Mouse (Mus musculus): Measurements from ENCODE around the gene B3galnt1. TPM values are rescaled to one million over a fixed set of nuclear protein-coding genes. Genes with fewer than 3 reads are reported as not detected.

B3galnt1 gene
- 47.9 and 52.4 TPM in 2 replicates for polyA plus RNA-seq (2014; fragmentation: Nextera tagmentation; extraction: Ambion mirVana)

DNA sequence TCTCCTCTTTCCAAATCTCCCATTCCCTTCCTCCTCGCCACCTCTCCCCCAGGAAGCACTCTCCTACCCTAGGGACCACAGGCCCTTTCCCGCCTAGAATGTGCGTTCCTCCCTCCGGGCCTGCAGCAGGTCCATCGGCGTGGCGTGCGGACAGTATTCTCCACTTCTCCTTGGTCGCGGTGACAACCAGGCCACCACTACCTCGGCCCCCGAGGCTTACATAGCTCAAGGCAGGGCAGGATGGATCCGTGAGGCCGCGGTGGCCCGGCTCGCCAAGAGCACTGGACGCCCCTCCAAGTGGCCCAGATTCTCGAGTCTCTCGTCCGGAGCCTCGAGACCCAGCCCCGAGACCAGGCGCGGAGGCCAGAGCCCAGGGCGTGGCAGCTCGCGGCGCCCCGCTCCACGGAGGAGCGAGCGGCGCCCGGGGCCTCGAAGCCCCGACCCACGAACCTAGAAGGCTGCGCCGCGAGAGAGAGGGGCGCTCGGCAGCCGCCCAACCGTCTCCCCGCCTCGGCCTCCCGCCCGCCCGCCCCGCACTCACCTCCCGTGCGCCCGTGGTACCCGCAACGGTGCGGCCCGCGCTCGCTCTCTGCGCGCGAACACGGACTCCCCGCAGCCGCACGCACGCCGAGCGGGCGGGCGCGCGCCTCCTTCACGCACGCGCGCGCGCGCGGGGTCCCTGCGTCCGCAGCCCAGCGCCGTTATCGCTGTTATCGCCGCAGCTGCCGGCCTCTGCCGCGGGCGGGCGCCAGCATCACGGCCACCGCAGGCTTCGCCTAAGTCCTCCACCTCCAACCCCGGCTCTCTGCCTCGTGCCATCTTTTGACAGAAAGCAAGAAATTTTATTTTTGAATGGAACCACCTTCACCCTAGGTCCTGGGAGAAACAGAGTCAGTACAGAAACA is at the start of gene B3galnt1:
B3galnt1 (minus strand) TSS at position 700 of the 905 bp plus-strand sequence.
- peak; percentile 86 for ATAC-seq (ENCODE audit: low read depth)
- peak within 1 kb of the TSS; percentile 87 for H3K9ac ChIP-seq (ENCODE audit: low read depth, low read length)
- H3K9me3 ChIP-seq (ENCODE audit: control insufficient read depth, low read length): no peaks in the 10 kb centered on the region
- peak; percentile 80 for DNase-seq (ENCODE audit: low spot score)
- peak within 1 kb of the TSS; percentile 80 for H3K4me2 ChIP-seq (ENCODE audit: low read depth, low read length)
- H3K4me1 ChIP-seq (ENCODE audit: control insufficient read depth, insufficient read depth, low read length): peaks cover 11% of the 10 kb centered on the region
- no peaks in the 10 kb centered on the region for H3K36me3 ChIP-seq (ENCODE audit: control insufficient read depth, insufficient read depth, low read length)
- peak within 1 kb of the TSS; percentile 41 for H3K27ac ChIP-seq (replicated peaks; ENCODE audit: low read depth, low read length)
- under 1% methylated on average over 29 of the region's 99 CpGs for WGBS
- H3K4me3 ChIP-seq (ENCODE audit: low read depth, low read length): peak within 1 kb of the TSS; percentile 73
- H3K27me3 ChIP-seq (replicated peaks; ENCODE audit: control insufficient read depth, insufficient read depth, low read length): no peaks in the 10 kb centered on the region

DNA sequence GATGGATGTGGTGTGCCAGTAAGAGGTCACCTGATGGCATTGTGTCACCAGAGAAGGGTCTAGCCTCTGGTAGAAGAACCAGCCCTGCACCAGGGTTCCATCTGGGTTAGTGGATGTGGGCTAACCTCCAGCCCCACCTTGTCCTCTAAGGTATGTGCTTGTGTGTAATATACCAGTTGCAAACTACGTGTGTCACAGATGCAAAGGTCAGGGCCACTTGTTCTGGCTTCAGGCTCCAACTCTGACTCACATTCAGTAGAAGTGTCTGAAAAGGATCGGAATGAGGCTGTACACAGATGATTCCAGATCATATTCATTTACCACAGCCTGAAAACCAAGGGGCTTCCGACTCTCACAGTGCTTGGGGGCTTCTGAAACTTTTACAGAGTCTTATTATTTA is 35.8 kb upstream of the B3galnt1 start:
- H3K36me3 ChIP-seq (ENCODE audit: control insufficient read depth, insufficient read depth, low read length): no peaks in the 10 kb centered on the region

DNA sequence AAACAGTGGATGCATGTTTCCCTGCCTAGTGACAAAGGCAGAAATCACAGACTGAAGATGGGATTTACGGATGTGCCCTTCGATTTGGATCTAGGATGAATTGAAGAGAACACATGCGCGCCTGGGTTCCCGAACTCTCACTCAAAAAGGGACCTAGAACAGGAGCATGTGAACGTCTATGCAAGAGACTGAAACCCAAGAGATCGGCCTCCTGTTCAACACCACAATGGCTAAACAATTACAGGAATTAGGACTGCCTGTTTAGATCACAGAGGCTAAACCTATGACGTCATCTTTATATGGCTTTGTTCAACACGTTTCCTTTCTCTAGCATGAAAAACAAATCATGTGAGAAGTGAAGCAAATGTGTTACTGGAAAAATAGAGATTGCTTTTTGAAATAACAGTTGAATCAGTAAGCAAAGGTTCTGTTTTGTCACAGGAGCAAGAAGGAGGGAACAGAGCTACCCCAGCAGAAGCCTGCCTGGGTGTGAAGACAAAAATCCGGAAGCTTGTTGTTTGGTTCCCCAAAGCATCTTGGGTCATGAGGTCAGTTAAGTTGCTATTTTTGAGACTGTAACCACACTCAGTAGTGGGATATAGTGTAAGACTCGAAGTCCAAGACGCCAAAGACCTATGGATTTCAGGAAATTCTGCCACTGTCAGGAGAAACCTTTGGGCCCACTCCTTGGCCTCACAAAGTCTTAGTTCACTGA is 35.1 kb upstream of the B3galnt1 start:
- no peak overlapping the region for H3K9ac ChIP-seq (ENCODE audit: low read depth, low read length)
- ATAC-seq (ENCODE audit: low read depth) (no peak), DNase-seq (ENCODE audit: low spot score) (peak; percentile 9)
- H3K27me3 ChIP-seq (replicated peaks; ENCODE audit: control insufficient read depth, insufficient read depth, low read length): no peaks in the 10 kb centered on the region
- H3K27ac ChIP-seq (replicated peaks; ENCODE audit: low read depth, low read length): no peak overlapping the region
- no peaks in the 10 kb centered on the region for H3K9me3 ChIP-seq (ENCODE audit: control insufficient read depth, low read length)
- H3K36me3 ChIP-seq (ENCODE audit: control insufficient read depth, insufficient read depth, low read length): no peaks in the 10 kb centered on the region
- whole genome bisulfite sequencing: 75% methylated on average over 12 of the region's 12 CpGs
- no peak overlapping the region for H3K4me3 ChIP-seq (ENCODE audit: low read depth, low read length)
- H3K4me1 ChIP-seq (ENCODE audit: control insufficient read depth, insufficient read depth, low read length): no peaks in the 10 kb centered on the region
- no peak overlapping the region for H3K4me2 ChIP-seq (ENCODE audit: low read depth, low read length)

More for the DNA sequence above, 35.8 kb upstream of the B3galnt1 start:
- no peak for DNase-seq (ENCODE audit: low spot score)
- Histone ChIP-seq H3K4me1 (ENCODE audit: control insufficient read depth, insufficient read depth, low read length) (no peaks in the 10 kb centered on the region), H3K4me2 (ENCODE audit: low read depth, low read length) (no peak overlapping the region), H3K9me3 (ENCODE audit: control insufficient read depth, low read length) (no peaks in the 10 kb centered on the region), H3K27ac (replicated peaks; ENCODE audit: low read depth, low read length) (no peak overlapping the region), H3K27me3 (replicated peaks; ENCODE audit: control insufficient read depth, insufficient read depth, low read length) (no peaks in the 10 kb centered on the region), H3K4me3 (ENCODE audit: low read depth, low read length) (no peak overlapping the region), H3K9ac (ENCODE audit: low read depth, low read length) (no peak overlapping the region)
- WGBS: 75% methylated on average over 3 of the region's 3 CpGs
- ATAC-seq (ENCODE audit: low read depth): no peak

DNA sequence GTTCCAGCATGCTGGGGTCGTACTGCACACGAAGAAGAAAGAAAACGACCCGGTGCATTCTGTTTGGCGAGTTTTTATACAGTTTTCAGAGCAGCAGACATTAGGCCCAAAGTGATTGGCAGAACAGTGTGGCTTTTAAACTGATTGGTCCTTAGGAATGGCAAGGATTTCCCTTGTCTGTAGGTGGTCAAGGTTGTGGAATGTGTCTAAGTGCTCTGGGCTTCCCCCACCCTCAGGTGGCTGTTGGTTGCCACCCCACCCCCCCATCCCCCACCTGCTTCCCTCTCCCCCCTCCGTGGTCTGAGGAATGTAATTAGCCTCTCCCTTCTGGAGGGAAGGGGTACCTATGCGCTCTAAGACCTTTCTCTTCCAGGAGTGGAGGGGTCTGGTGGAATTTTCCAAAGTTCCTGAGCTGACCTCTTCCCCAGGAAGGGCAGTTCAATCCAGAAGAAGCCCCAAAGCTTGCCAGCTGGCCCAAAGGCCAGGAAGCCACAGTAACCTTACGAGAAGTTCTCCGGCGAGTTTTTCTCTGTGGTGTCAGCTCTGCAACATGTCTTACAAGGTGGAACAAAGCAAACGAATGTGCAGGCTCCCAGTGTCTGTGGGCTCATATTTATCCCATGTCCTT is 28.3 kb upstream of the B3galnt1 start:
- no peaks in the 10 kb centered on the region for H3K27me3 ChIP-seq (replicated peaks; ENCODE audit: control insufficient read depth, insufficient read depth, low read length)
- no peaks in the 10 kb centered on the region for H3K4me1 ChIP-seq (ENCODE audit: control insufficient read depth, insufficient read depth, low read length)
- H3K4me2 ChIP-seq (ENCODE audit: low read depth, low read length): no peak overlapping the region
- 79% methylated on average over 10 of the region's 11 CpGs for WGBS
- H3K9ac ChIP-seq (ENCODE audit: low read depth, low read length): no peak overlapping the region
- ATAC-seq (ENCODE audit: low read depth): no peak
- no peaks in the 10 kb centered on the region for H3K36me3 ChIP-seq (ENCODE audit: control insufficient read depth, insufficient read depth, low read length)
- no peak overlapping the region for H3K27ac ChIP-seq (replicated peaks; ENCODE audit: low read depth, low read length)
- no peak for DNase-seq (ENCODE audit: low spot score)
- H3K4me3 ChIP-seq (ENCODE audit: low read depth, low read length): no peak overlapping the region
- H3K9me3 ChIP-seq (ENCODE audit: control insufficient read depth, low read length): no peaks in the 10 kb centered on the region

DNA sequence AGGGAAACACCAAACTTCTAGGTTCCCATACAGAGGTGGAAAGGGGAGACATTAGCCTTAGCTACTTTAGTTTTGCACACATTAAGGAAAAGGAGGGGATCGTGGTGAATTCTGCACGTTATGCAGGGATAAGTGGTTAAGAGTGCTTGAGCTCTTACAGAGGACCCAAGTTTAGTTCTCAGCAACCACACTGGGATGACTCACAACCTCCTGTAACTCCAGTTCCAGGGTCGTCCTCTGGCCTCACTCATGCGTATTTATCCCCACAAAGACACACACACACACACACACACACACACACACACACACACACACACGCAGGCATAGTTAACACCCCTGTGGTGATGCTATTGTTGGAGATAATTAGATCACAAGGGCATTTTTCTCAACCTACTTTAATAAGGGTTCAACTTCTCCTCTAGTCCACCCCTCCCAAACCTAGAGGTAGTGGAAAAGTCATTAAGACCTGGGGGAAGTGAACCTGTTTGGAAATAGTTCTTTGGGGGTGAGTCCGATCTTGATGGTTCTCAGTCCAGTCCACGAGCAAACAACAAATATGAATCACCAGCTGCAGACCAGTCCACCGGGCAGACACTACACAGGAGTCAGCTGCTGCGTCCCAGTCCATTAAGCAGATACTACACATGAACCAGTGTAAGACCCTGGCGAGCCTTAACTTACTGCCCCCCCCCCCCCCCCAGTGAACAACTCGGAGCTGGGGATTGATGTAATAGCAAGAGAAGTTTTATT is 27.6 kb upstream of the B3galnt1 start:
- Histone ChIP-seq H3K9me3 (ENCODE audit: control insufficient read depth, low read length) (no peaks in the 10 kb centered on the region), H3K9ac (ENCODE audit: low read depth, low read length) (no peak overlapping the region), H3K4me3 (ENCODE audit: low read depth, low read length) (no peak overlapping the region), H3K36me3 (ENCODE audit: control insufficient read depth, insufficient read depth, low read length) (no peaks in the 10 kb centered on the region), H3K27ac (replicated peaks; ENCODE audit: low read depth, low read length) (no peak overlapping the region), H3K4me1 (ENCODE audit: control insufficient read depth, insufficient read depth, low read length) (no peaks in the 10 kb centered on the region), H3K4me2 (ENCODE audit: low read depth, low read length) (no peak overlapping the region), H3K27me3 (replicated peaks; ENCODE audit: control insufficient read depth, insufficient read depth, low read length) (no peaks in the 10 kb centered on the region)
- no peak for ATAC-seq (ENCODE audit: low read depth)
- WGBS: 76% methylated on average over 10 of the region's 11 CpGs
- no peak for DNase-seq (ENCODE audit: low spot score)

DNA sequence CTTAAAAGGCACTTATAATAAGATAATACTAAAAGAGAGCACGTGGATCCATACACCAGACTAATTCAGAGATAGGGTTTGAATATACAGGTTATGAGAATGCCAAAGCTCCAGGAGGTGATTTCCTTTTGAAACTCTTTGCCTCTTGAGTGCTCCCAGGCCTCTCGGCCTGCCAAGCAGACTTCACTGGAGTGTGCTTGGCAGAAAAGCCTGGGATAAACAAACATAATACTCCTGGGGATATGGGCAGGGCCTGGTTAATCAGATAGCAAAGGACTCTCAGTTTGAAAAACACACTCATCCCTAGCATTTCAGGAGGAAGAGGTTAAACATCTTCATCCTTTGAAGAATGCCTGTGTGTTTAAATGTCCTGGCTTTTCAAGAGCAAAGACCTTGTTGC is 25.4 kb upstream of the B3galnt1 start:
- Histone ChIP-seq H3K27ac (replicated peaks; ENCODE audit: low read depth, low read length) (no peak overlapping the region), H3K4me2 (ENCODE audit: low read depth, low read length) (no peak overlapping the region), H3K9ac (ENCODE audit: low read depth, low read length) (no peak overlapping the region), H3K4me3 (ENCODE audit: low read depth, low read length) (no peak overlapping the region), H3K9me3 (ENCODE audit: control insufficient read depth, low read length) (no peaks in the 10 kb centered on the region), H3K4me1 (ENCODE audit: control insufficient read depth, insufficient read depth, low read length) (no peaks in the 10 kb centered on the region), H3K27me3 (replicated peaks; ENCODE audit: control insufficient read depth, insufficient read depth, low read length) (no peaks in the 10 kb centered on the region), H3K36me3 (ENCODE audit: control insufficient read depth, insufficient read depth, low read length) (no peaks in the 10 kb centered on the region)
- DNase-seq (ENCODE audit: low spot score) (no peak), ATAC-seq (ENCODE audit: low read depth) (no peak)
- WGBS: 63% methylated on average over 2 of the region's 2 CpGs

DNA sequence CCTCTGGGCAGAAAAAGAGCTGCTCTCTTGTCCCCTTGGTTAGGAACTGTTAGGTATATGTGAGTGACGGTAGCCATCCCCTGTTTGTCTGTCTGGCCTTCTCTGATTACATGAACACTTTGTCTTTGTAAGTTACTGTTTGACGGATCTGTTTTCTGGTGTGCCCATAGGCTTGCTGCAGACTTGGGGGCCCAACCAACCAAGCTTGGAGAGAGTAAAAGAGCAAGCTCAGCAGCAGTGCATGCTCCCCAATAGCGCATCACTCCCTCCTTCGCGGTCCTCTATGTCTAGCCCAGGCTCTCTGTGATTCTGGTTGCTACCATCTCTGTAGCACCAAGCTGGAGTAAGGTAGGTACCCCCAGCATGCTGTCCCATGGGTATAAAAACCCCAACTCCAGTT is 9.1 kb upstream of the B3galnt1 start:
- H3K4me2 ChIP-seq (ENCODE audit: low read depth, low read length): no peak overlapping the region
- H3K36me3 ChIP-seq (ENCODE audit: control insufficient read depth, insufficient read depth, low read length): no peaks in the 10 kb centered on the region
- H3K27ac ChIP-seq (replicated peaks; ENCODE audit: low read depth, low read length): no peak overlapping the region
- no peaks in the 10 kb centered on the region for H3K27me3 ChIP-seq (replicated peaks; ENCODE audit: control insufficient read depth, insufficient read depth, low read length)
- DNase-seq (ENCODE audit: low spot score) (no peak), ATAC-seq (ENCODE audit: low read depth) (no peak)
- H3K4me3 ChIP-seq (ENCODE audit: low read depth, low read length): no peak overlapping the region
- 82% methylated on average over 5 of the region's 5 CpGs for WGBS
- no peaks in the 10 kb centered on the region for H3K4me1 ChIP-seq (ENCODE audit: control insufficient read depth, insufficient read depth, low read length)
- H3K9me3 ChIP-seq (ENCODE audit: control insufficient read depth, low read length): peaks cover 6% of the 10 kb centered on the region; the same call in 1 of the 2 replicates
- H3K9ac ChIP-seq (ENCODE audit: low read depth, low read length): no peak overlapping the region

DNA sequence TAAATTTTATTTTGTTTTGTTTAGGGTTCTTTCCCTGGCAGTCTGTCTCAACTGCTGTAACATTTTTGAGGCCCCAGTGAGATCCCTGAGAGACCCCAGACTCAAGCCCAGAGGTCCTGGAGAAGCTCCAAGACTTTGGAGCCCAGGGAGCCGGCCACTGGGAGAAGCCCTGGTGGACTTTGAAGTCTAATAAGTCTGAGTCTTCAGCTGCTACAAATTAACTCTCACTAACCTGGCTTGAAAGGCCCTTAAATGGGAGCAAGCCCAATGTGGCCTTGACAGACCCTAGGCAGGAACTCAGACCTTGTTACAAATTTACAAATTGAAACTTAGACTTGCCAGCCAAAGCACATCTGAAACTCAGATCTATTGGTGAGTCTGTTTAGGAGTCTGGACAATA is 8.7 kb upstream of the B3galnt1 start:
- H3K9me3 ChIP-seq (ENCODE audit: control insufficient read depth, low read length): 0 out of 2 replicates have a peak, but pooled peaks cover 1% of the 10 kb centered on the region
- H3K27me3 ChIP-seq (replicated peaks; ENCODE audit: control insufficient read depth, insufficient read depth, low read length): no peaks in the 10 kb centered on the region
- no peaks in the 10 kb centered on the region for H3K4me1 ChIP-seq (ENCODE audit: control insufficient read depth, insufficient read depth, low read length)
- H3K4me2 ChIP-seq (ENCODE audit: low read depth, low read length): no peak overlapping the region
- no peak overlapping the region for H3K9ac ChIP-seq (ENCODE audit: low read depth, low read length)
- H3K27ac ChIP-seq (replicated peaks; ENCODE audit: low read depth, low read length): no peak overlapping the region
- H3K36me3 ChIP-seq (ENCODE audit: control insufficient read depth, insufficient read depth, low read length): no peaks in the 10 kb centered on the region
- DNase-seq (ENCODE audit: low spot score): no peak
- H3K4me3 ChIP-seq (ENCODE audit: low read depth, low read length): no peak overlapping the region
- no peak for ATAC-seq (ENCODE audit: low read depth)
- WGBS: 16% methylated on average over 1 of the region's 1 CpGs
